Mouse (Mus musculus): ENCODE data around the gene Zfp781.
"Not testable (repeated sequence)": the region's sequence is repeated elsewhere in the genome, so short reads cannot be mapped to it uniquely, and the experiment has no call there.

Gene Zfp781

GRCm38 (mm10) chr10:81929842-81930743 lies at the start of gene Zfp781:
TSS of gene Zfp781 (minus strand) at chr10:81930480.
- DNase-seq = not testable (repeated sequence)

DNA sequence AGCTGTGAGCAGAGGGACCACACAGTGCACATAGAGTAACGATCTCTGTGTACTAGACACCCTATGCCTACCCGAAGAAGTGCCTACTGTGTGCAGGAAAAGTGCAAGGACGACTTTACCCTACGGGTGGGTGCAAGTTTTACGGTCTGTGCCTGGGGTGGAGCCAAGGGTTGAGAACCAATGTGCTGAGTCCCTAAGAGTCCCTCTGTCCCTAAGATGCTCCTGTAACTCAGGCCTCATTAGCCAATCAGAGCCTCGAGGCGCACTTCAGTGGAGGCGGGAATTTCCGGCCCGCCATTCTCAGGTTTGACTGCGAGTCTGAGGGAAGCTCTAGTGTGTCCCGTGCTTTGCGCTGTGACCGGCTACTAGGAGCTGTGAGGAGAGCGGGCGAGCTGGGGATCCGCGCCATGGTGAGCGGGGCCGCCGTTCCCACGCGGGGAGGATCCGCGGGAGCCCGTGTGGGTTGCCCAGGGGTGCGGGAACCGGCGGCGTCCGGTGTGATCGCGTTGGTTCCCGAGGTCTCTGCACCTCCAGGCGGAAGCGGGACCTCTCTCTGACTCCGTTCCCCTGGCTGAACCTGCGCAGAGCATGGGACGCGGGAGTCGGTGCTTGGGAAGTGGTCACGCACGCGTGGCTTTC lies 48.2 kb upstream of the Zfp781 start:
- DNase-seq = peak in 1 of 2 experiments; percentile 17

- not testable (repeated sequence) for DNase-seq
Observed at GRCm38 (mm10) chr10:81930744-81931118, 451 bp upstream of the Zfp781 start.

DNA sequence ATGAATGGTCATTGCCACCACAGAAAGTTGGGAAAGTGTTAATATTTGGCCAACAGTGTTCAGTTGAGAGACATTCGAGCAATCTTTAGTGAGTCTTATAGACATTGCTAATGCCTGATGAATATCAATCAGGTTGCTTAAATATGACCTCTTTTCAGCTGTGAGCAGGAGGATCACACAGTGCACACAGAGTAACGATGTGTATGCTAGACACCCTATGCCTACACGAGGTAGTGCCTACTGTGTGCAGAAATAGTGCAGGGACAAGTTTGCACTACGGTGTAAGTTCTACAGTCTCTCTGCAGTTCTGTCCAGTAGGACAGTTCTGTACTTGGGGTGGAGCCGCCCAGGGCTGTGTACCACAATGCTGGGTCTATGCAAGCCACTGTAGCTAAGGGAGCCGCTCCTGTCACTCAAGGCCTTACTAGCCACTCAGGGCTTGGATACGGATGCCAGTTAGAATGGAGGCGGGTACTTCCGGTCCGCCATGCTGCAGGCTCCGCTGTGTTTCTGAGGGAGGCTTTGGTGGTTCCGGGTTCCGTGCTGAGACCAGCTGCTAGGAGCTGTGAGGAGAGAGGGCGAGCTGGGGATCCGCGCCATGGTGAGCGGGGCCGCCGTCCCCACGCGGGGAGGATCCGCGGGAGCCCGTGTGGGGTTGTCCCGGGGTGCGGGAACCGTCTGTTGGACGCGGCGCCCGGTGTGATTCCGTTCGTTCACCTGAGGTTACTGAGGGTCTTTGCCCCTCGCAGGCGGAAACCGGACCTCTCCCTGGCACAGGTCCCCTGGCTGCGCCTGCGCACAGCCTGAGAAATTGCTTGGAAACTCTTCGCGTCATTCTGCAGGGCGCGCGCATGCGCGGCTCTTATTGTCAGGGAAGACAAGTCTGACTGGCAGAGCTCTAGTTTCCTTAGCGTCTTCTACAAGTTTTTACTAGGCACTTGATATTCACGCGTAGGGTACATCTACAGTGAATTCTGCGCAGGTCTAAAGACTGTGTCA lies 66.6 kb downstream of the Zfp781 start, which contains the start of gene Gm32687:
TSS of gene Gm32687 (plus strand) at position 526 of the 999 bp plus-strand sequence.
- DNase-seq = peak; percentile 0 to 4

Data from kidney, adult 8-10 months (tissue).